Mouse (Mus musculus): ENCODE results near the gene Nfkbil1.

DNA sequence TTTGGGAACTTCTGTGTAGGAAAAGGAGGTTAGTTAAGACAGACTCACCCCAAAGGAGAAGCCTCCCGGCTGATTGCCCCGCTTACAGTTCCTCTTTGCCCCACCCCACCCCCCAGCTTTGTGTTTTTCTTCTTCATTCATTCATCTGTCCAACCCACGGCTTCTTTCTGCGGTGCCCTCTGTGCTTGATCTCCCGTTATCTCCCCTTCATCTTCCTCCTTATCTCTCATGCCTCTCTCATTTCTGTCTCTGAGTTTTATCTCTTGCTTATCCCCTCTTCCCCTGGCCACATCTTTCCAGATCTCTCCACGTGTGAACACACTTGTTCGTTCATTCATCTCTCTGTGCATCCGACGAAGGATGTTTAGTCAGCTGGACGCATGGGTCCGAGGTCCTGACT lies 34.5 kb downstream of the Nfkbil1 start:
- no peak for TF ChIP-seq POLR2A (IDR thresholded peaks at IDR 0.05; ENCODE audit: low read depth, low read length)
- no peak for TF ChIP-seq CTCF (IDR thresholded peaks at IDR 0.05; ENCODE audit: extremely low read depth, insufficient read depth, insufficient read length, insufficient replicate concordance)

All from spleen, adult 2 months (tissue).